Mouse (Mus musculus) liver, adult 2 months (tissue): ENCODE measurements around the gene Nfe2l3.
"Not testable (repeated sequence)": the region's sequence is repeated elsewhere in the genome, so short reads cannot be mapped to it uniquely, and the experiment has no call there.

ENCODE experiments used
- CTCF ChIP-seq: fragments of 200-500 bp; IDR thresholded peaks from 2 replicates; pipeline ENCODE4 v1.5.1; 2011; ENCODE audit warnings: low read depth, low read length, control low read depth
- POLR2A ChIP-seq: fragments of 200-500 bp; IDR thresholded peaks from 2 replicates; pipeline ENCODE4 v1.6.1; 2011; ENCODE audit warnings: low read length, control low read depth; ENCODE audit not compliant: insufficient read depth; ENCODE audit errors: extremely low read depth

DNA sequence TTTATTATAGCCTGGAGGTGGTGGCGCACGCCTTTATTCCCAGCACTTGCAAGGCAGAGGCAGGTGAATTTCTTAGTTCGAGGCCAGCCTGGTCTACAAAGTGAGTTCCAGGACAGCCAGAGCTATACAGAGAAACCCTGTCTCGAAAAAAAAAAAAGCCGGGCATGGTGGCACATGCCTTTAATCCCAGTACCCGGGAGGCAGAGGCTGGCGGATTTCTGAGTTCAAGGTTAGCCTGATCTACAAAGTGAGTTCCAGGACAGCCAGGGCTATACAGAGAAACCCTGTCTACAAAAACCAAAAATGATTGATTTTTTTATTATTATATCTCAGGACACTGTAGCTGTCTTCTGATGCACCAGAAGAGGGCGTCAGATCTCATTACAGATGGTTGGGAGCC, 52.1 kb downstream of the Nfe2l3 start:
- not testable (repeated sequence) for TF ChIP-seq CTCF, POLR2A
